Mouse (Mus musculus) lung, embryonic 14.5 days (tissue): ENCODE data around the gene Slc25a26. TPM values are rescaled to one million over a fixed set of nuclear protein-coding genes. Genes with fewer than 3 reads are reported as not detected.

Source experiments
- ATAC-seq: fragments of 200-750 bp; cut with Nextera tagmentation; 2 replicates; pipeline ENCODE4 v1.8.0; 2017; ENCODE audit warnings: mild to moderate bottlenecking, moderate TSS enrichment, moderate library complexity; ENCODE audit not compliant: insufficient read depth
- DNase-seq: peaks from one replicate; pipeline ENCODE4 v3.0.0-alpha.2; 2015
- H3K27ac ChIP-seq: fragments of 300-500 bp; sonication (generic); 2 replicates; pipeline ENCODE4 v1.5.1; 2014; ENCODE audit warnings: low read depth, mild to moderate bottlenecking, moderate library complexity
- H3K27me3 ChIP-seq: fragments of 300-500 bp; sonication (generic); 2 replicates; pipeline ENCODE4 v1.6.1; 2014; ENCODE audit warnings: low read length, control low read depth; ENCODE audit not compliant: insufficient read depth
- H3K36me3 ChIP-seq: fragments of 300-500 bp; sonication (generic); 2 replicates; pipeline ENCODE4 v1.6.1; 2014; ENCODE audit warnings: control low read depth; ENCODE audit not compliant: insufficient read depth
- H3K4me1 ChIP-seq: fragments of 300-500 bp; sonication (generic); 2 replicates; pipeline ENCODE4 v1.6.1; 2014; ENCODE audit warnings: antibody characterized with exemption, control low read depth; ENCODE audit not compliant: insufficient read depth
- H3K4me2 ChIP-seq: fragments of 300-500 bp; sonication (generic); 2 replicates; pipeline ENCODE4 v1.6.1; 2014; ENCODE audit warnings: mild to moderate bottlenecking
- H3K4me3 ChIP-seq: fragments of 300-500 bp; sonication (generic); 2 replicates; pipeline ENCODE4 v1.5.1; 2014; ENCODE audit warnings: low read depth, low read length
- H3K9ac ChIP-seq: fragments of 300-500 bp; sonication (generic); 2 replicates; pipeline ENCODE4 v1.6.1; 2014
- H3K9me3 ChIP-seq: fragments of 300-500 bp; sonication (generic); 2 replicates; pipeline ENCODE4 v1.6.1; 2016; ENCODE audit warnings: low read depth, low read length, control low read depth
- CTCF ChIP-seq: IDR thresholded peaks from 2 replicates; pipeline ENCODE4 v1.5.1; 2016; ENCODE audit warnings: antibody characterized with exemption, low read depth
- WGBS: fragments of 180-500 bp; shearing (Covaris S2); extraction: QIAGEN DNeasy Blood & Tissue Kit; methylation state at CpG from one replicate; pipeline ENCODE4 v1.1.7; 2014; 5-methylcytosine and 5-hydroxymethylcytosine counted together
- polyA plus RNA-seq: library from polyadenylated mRNA; unstranded; fragments of >200 nt; fragmentation: Nextera tagmentation; extraction: Ambion mirVana; gene quantifications from 2 replicates; pipeline ENCODE4 v1.2.1, GENCODE M21; 2014

The Slc25a26 gene
- polyA plus RNA-seq, 1 experiment from 2014 or later: 7.1 TPM

DNA sequence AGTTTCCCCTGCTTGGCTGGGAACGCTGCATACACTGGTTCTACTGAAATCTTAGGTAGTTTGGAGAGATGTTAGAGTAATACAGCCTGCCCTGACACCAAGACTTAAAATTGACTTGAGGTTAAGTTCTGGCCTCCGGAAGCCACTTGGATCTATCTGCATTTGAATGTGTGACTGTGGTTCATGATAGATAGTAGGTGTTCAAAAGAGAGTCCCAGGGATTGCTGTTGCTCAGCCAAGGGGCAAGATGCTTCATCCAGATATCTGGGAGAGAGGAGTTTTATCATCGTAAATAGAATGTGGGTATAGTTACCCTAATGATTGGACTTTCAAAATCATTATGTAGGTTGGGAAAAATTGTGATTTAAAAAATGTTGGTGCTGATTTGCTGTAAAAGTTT lies 40.0 kb downstream of the Slc25a26 start:
- H3K27me3 ChIP-seq: no peaks in the 10 kb centered on the region
- no peak for TF ChIP-seq CTCF
- no peak for DNase-seq
- peaks cover 3% of the 10 kb centered on the region; the same call in 1 of the 2 replicates for H3K36me3 ChIP-seq
- H3K9ac ChIP-seq: no peak overlapping the region
- no peak overlapping the region for H3K27ac ChIP-seq
- no peak overlapping the region for H3K4me2 ChIP-seq
- no peaks in the 10 kb centered on the region for H3K9me3 ChIP-seq
- H3K4me3 ChIP-seq: no peak overlapping the region
- no peaks in the 10 kb centered on the region for H3K4me1 ChIP-seq
- WGBS: 86% methylated on average over 3 of the region's 3 CpGs
- ATAC-seq: no peak

DNA sequence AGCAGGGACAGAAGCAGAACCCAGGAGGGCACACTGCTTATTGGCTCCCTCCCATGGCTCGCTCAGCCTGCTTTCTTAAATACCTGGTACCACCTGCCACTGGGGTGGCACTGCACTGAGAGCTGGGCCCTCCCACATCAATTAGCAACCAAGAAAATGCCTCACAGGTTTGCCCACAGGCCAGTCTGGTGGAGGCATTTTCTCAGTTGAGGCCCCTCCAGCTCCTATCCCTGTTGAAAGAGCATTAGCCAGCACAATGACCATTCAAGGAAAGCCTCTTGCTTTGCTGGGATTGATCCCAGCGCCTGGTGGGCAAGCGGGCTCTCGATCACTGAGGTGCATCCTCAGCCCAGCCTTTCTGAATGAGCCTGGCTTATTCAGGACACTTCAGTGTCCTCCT lies 40.5 kb downstream of the Slc25a26 start:
- WGBS: 76% methylated on average over 4 of the region's 4 CpGs
- Histone ChIP-seq H3K4me2 (no peak overlapping the region), H3K36me3 (peaks cover 3% of the 10 kb centered on the region; the same call in 1 of the 2 replicates), H3K27me3 (no peaks in the 10 kb centered on the region), H3K4me3 (no peak overlapping the region), H3K27ac (no peak overlapping the region), H3K4me1 (no peaks in the 10 kb centered on the region), H3K9ac (no peak overlapping the region), H3K9me3 (no peaks in the 10 kb centered on the region)
- ATAC-seq: no peak
- no peak for TF ChIP-seq CTCF
- DNase-seq: no peak

GRCm38 (mm10) chr6:94541133-94541532 lies 41.0 kb downstream of the Slc25a26 start:
- Histone ChIP-seq H3K36me3 (no peaks in the 10 kb centered on the region), H3K4me2 (no peak overlapping the region), H3K27ac (peak overlapping the region; percentile 8; the same call in 1 of the 2 replicates), H3K9ac (no peak overlapping the region), H3K4me3 (no peak overlapping the region), H3K9me3 (no peaks in the 10 kb centered on the region), H3K27me3 (no peaks in the 10 kb centered on the region), H3K4me1 (no peaks in the 10 kb centered on the region)
- no peak for ATAC-seq
- 27% methylated on average over 6 of the region's 6 CpGs for whole genome bisulfite sequencing
- no peak for DNase-seq
- TF ChIP-seq CTCF: no peak

- H3K4me3 ChIP-seq: no peak overlapping the region
- H3K27ac ChIP-seq: no peak overlapping the region
- ATAC-seq: no peak
- no peaks in the 10 kb centered on the region for H3K27me3 ChIP-seq
- H3K9me3 ChIP-seq: no peaks in the 10 kb centered on the region
- no peaks in the 10 kb centered on the region for H3K4me1 ChIP-seq
- H3K4me2 ChIP-seq: no peak overlapping the region
- DNase-seq: no peak
- no peak overlapping the region for H3K9ac ChIP-seq
- no peaks in the 10 kb centered on the region for H3K36me3 ChIP-seq
- no peak for TF ChIP-seq CTCF
- WGBS: 43% methylated on average over 7 of the region's 7 CpGs
These were observed 41.7 kb downstream of the Slc25a26 start for GRCm38 (mm10) chr6:94541854-94542253.

DNA sequence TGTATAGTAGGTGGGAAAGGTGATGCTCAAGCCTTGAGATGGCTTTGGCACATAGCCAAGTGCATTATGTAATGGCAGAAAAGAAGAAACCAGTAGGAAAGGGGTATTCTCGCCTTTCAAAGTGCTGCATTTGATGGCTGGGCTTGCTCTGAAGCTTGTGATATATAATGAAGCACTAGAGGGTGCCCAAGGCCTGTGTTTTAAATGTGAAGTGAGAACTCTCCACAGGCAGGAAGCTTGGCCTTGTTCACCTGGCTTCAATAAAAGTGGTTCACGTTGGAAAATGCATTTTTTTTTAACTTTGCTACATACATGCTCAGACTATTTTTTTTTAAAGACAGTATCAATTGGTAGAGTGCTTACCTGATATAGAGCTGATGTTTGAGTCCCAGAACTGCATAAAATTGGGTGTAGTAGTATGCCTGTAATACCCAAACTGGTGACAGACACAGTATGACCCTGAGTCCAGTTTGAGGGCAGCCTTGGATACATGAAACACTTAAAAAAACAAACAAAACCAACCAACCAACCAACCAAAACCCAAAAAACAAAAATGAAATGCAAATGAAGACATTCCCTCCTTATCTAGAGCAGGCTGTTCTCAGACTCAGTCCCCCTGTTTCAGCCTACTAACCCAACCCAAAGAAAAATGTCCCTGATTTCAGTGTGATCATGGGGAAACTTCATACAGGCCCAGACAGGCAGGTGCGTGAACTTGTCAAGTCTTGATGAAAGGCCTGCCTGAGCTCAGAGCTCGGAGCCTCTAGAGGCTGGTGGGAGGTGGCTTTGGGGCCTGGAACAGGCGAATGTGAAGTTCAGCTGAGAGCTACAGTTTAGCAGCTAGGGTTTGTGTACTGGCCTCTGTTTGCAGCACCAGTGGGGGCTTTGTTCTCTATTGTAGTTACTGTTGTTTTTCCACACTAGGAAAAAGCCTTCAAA lies 44.0 kb downstream of the Slc25a26 start:
- ATAC-seq (peak; percentile 58; the same call in 1 of the 2 replicates), DNase-seq (peak; percentile 79)
- Histone ChIP-seq H3K4me2 (no peak overlapping the region), H3K9me3 (no peaks in the 10 kb centered on the region), H3K4me3 (no peak overlapping the region), H3K27ac (no peak overlapping the region), H3K27me3 (no peaks in the 10 kb centered on the region), H3K4me1 (no peaks in the 10 kb centered on the region), H3K9ac (no peak overlapping the region), H3K36me3 (no peaks in the 10 kb centered on the region)
- WGBS: 40% methylated on average over 5 of the region's 5 CpGs
- TF ChIP-seq CTCF: peak; percentile 72

DNA sequence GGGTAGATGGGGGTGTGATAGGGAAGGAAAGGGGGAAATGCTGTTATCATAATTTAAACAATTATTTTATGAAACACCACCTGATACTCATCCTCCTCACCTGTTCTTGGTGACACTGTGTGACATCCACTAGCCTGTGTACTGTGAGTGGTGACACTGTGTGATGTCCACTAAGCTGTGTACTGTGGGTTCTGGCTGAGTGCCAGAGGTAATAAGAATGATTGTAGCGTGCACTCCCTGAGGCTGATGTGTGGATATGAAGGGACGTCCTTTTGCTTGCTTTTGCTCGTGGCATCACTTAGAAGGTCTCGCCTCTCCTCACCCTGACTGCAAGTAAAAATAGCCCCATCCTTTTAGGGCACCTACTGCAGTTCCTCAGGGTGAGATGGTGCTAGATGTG lies 47.1 kb downstream of the Slc25a26 start:
- no peak for TF ChIP-seq CTCF
- Histone ChIP-seq H3K27me3 (no peaks in the 10 kb centered on the region), H3K36me3 (no peaks in the 10 kb centered on the region), H3K4me2 (no peak overlapping the region), H3K9ac (no peak overlapping the region), H3K4me3 (no peak overlapping the region), H3K27ac (no peak overlapping the region), H3K9me3 (no peaks in the 10 kb centered on the region), H3K4me1 (no peaks in the 10 kb centered on the region)
- DNase-seq (no peak), ATAC-seq (no peak)
- WGBS: 40% methylated on average over 4 of the region's 4 CpGs

DNA sequence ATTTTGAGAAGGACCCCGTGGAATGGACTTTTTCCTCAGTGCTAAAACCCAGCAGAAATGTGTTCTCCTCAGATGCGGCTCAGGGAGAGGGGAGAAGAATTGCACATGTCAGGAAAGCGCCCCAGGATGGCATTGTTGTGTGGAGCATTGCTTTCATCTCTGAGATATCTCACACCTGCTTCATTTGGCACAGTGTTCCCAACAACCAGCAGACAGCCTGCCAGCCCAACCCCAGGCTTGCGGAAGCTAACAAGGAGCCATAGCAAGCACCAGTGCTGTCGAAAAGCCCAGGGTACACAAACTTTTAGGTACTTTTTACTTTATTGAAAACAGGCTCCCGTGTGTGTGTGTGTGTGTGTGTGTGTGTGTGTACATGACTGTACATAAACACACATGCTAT lies 50.2 kb downstream of the Slc25a26 start:
- TF ChIP-seq CTCF: no peak
- Histone ChIP-seq H3K4me2 (no peak overlapping the region), H3K4me3 (no peak overlapping the region), H3K27ac (no peak overlapping the region), H3K9me3 (no peaks in the 10 kb centered on the region), H3K27me3 (no peaks in the 10 kb centered on the region), H3K36me3 (no peaks in the 10 kb centered on the region), H3K9ac (no peak overlapping the region), H3K4me1 (no peaks in the 10 kb centered on the region)
- DNase-seq: no peak
- 67% methylated on average over 6 of the region's 6 CpGs for WGBS
- no peak for ATAC-seq
